Mouse (Mus musculus) gastrocnemius, adult 2 months (tissue): ENCODE data around the gene Snx3. TPM values are rescaled to one million over a fixed set of nuclear protein-coding genes. Genes with fewer than 3 reads are reported as not detected.

Experiments used
- DNase-seq: peaks from one replicate; pipeline ENCODE4 v3.0.0; 2022
- H3K27ac ChIP-seq: fragments of 200-600 bp; 2 replicates; pipeline ENCODE4 v1.8.1; 2022; ENCODE audit warnings: mild to moderate bottlenecking
- H3K4me3 ChIP-seq: fragments of 200-600 bp; 2 replicates; pipeline ENCODE4 v1.8.1; 2022; ENCODE audit warnings: mild to moderate bottlenecking, moderate library complexity
- CTCF ChIP-seq: fragments of 200-600 bp; IDR thresholded peaks from 2 replicates; pipeline ENCODE4 v1.8.1; 2022; ENCODE audit warnings: antibody characterized with exemption, mild to moderate bottlenecking, moderate library complexity
- intact Hi-C: fragments of 180-260 bp; cut with DNase I; formaldehyde crosslinking; loops from one replicate; pipeline ENCODE4 v1.15.1; 2025
- total RNA-seq, 2 experiments: library from RNA; stranded (reverse); gene quantifications; 2 replicates each; pipeline ENCODE4 v1.2.3; 2021

Snx3 gene
- total RNA-seq, 2 experiments from 2014 or later = 165 to 166 TPM

GRCm38 (mm10) chr10:42518363-42518762, 16.5 kb downstream of the Snx3 start:
- H3K27ac ChIP-seq = no peak overlapping the region
- intact Hi-C loops = no loop called here
- no peak for TF ChIP-seq CTCF
- DNase-seq = no peak
- no peak overlapping the region for H3K4me3 ChIP-seq

- no peak overlapping the region for H3K4me3 ChIP-seq
- intact Hi-C loops = no loop called here
- no peak for TF ChIP-seq CTCF
- no peak overlapping the region for H3K27ac ChIP-seq
- no peak for DNase-seq
Measured at GRCm38 (mm10) chr10:42521315-42521981, 19.6 kb downstream of the Snx3 start.

- peak; percentile 29; the same call in 1 of the 2 replicates for TF ChIP-seq CTCF
- Histone ChIP-seq H3K4me3 (no peak overlapping the region), H3K27ac (peak overlapping the region; percentile 29; the same call in 1 of the 2 replicates)
- no peak for DNase-seq
- intact Hi-C loops = no loop called here
Measured at GRCm38 (mm10) chr10:42522912-42523311, 21.1 kb downstream of the Snx3 start.

- intact Hi-C loops = no loop called here
- no peak for DNase-seq
- TF ChIP-seq CTCF = no peak
- Histone ChIP-seq H3K4me3 (no peak overlapping the region), H3K27ac (no peak overlapping the region)
Measured at GRCm38 (mm10) chr10:42523556-42524162, 21.8 kb downstream of the Snx3 start.

DNA sequence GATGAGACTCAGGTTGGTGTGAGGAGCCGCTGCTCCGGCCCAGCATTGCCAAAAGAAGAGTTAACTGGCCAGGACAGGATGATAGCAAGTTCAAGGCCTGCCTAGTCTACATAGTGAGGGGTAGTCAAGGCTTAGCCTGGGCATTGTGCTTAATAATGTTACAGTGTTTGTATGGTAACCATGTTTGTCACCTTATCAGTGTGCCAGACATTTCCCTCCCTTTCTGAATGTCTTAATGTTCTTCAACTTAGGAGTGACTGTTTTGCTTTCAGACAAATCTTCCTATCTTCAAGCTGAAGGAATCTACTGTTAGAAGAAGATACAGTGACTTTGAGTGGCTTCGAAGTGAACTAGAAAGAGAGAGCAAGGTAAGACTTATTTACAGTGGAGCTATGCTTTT, 23.9 kb downstream of the Snx3 start:
- Histone ChIP-seq H3K27ac (no peak overlapping the region), H3K4me3 (no peak overlapping the region)
- TF ChIP-seq CTCF = no peak
- no peak for DNase-seq
- intact Hi-C loops = loop anchor here (5.0 kb wide), 1 partner anchor 73 kb away; no protein-coding TSS in a partner anchor

DNA sequence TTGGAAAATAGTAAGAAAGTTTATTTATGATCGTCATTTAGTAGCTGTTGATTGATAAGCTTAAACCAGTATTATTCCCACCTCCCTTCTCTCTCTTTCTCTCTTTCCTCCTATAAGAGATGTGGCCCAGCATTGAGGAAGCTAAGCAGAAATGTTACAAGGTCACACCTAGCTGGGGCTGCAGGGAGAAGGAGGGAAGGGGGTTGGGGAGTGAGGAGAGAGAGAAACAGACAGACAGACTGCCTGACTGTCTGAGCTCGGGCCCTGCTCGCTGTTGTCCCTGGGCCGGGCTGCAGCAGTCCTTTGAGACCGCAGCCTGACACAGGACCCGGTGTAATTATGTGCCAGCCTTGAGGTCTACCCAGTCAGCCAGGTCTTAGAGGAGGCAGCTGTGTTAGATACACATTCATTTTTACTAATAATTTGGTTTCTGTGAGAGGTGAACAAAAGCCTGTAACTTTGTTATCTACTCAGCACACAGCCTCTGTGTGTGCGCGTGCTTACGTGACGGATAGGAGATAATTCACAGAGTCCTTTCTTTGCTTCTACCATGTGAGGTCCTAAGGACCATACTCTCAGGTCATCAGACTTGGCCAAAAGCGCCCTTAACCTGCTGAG, 32.1 kb downstream of the Snx3 start:
- intact Hi-C loops = no loop called here
- no peak for DNase-seq
- H3K27ac ChIP-seq = no peak overlapping the region
- no peak for TF ChIP-seq CTCF
- no peak overlapping the region for H3K4me3 ChIP-seq

DNA sequence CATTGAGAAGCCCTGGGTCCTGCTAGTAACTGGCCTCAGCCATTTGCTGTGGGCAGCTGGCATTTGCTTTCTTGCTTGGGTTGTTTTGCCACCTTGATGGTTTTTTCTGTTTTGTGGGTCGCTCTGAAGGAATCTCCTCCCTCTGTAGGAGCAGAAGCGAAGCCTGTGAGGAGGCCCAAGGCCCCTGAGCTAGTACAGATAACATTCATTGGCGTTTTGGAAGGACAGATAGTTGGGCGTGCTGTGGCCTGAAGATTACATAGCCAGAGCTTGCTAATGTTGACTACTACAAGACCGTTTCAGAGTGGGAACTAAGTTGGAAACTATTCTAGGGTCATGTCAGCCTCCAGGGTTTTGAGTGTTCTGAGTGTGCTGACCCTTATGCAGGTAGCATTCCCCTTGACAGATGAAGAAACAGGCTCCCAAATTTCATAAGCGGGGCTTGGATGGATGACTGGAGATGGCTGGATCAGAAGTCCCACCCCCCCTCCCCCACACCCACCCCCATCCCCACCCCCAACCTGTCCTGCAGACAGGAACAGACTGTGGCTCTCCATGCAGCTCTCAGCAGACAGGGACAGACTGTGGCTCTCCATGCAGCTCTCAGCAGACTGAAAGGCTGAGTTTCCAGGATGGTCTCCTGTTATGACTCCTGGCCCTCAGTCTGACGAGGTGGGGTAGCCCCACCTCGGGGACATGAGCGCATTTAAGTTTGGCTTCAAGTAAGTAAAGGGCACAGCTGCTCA, 35.9 kb downstream of the Snx3 start:
- intact Hi-C loops = no loop called here
- H3K4me3 ChIP-seq = no peak overlapping the region
- no peak for TF ChIP-seq CTCF
- DNase-seq = no peak
- H3K27ac ChIP-seq = no peak overlapping the region

- DNase-seq = no peak
- TF ChIP-seq CTCF = no peak
- intact Hi-C loops = no loop called here
- Histone ChIP-seq H3K27ac (no peak overlapping the region), H3K4me3 (no peak overlapping the region)
Measured at GRCm38 (mm10) chr10:42545707-42546503, 44.1 kb downstream of the Snx3 start.

DNA sequence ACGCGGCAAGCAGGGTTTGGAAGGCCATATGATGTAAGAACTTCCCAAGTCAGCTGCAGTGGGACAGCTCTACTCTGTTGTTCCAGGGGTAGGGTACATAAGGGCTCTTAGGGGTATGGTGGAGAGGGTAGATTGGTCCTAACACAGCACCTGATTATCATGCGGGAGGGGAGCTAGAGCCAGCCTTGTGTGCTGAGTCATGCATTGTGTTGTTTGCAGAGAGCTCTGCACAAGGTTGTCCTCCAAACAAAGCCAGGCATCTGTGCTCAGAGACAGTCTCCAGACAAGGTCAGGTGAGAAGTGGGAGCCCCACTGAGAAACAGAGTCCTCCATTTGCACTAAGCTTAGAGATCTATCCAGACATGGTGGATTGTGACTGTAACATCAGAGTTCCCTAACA, 44.7 kb downstream of the Snx3 start:
- no peak for DNase-seq
- intact Hi-C loops = no loop called here
- H3K4me3 ChIP-seq = no peak overlapping the region
- TF ChIP-seq CTCF = no peak
- H3K27ac ChIP-seq = no peak overlapping the region

DNA sequence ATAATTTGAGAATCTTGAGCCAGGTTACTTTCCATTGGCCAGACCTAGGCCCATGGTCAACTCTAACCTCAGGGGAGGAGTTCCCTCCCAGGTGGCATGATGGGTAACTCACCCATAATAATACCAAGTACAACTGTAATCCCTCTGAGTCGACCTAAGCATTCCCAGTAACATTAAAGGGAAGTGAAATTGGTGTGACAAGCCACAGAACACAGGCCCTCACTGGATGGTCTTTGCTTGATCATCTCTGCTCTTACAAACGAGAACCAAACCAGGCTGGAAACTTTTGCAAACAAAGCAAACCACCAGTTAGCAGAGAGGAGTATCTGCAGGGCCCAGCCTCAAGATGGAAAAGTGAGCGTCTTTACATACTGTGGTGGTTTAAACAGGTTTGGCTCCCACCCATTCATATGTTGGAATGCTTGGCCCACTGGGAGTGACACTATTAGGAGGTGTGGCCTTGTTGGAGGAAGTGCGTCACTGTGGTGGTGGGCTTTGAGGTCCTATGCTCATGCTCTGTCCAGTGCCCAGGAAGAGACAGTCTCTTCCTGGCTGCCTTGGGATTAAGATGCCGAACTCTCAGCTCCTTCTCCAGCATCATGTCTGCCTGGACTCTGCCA, 57.9 kb downstream of the Snx3 start:
- no peak overlapping the region for H3K4me3 ChIP-seq
- no peak overlapping the region for H3K27ac ChIP-seq
- TF ChIP-seq CTCF = no peak
- no peak for DNase-seq
- intact Hi-C loops = no loop called here

DNA sequence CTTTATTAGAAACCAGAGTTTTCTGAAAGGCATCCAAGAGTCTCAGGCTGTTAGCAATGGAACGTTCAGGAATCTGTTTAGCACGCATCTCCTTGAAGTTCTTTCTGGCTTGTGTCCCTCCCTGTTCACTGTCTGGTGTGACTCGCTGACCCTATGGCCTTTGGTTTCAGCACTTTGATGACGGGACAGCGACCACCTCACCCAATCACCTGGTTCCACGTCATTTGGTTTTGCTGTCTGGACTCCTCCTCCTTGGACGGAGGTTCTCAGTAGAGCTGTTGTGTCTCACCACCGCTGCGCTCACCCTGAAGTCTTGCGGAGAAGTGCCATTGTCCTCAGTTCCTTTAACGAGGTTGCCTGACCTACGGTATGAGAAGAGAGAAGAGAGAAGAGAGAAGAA, 60.4 kb downstream of the Snx3 start:
- no peak for DNase-seq
- intact Hi-C loops = no loop called here
- no peak overlapping the region for H3K4me3 ChIP-seq
- TF ChIP-seq CTCF = no peak
- H3K27ac ChIP-seq = no peak overlapping the region

DNA sequence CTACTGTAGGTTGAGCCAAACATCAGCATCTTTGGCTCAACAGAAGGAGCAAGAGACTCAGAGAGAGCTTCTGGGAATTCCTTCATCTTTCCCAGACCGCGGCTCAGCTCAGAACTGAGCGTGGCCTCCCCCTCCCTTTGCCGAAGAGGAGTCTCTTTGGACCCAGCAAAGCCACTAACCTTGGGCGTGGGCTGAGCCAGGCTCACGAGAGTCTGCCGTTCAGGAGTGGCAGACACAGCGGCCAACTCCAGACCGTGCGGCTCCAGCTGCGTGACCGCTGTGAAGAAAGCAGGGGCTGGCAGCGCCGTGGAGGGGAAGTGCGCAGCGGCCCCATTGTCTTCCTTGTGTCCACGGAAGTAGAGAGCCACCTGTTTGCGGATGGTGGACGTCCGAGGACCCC, 70.7 kb downstream of the Snx3 start:
- DNase-seq = no peak
- no peak overlapping the region for H3K27ac ChIP-seq
- H3K4me3 ChIP-seq = no peak overlapping the region
- intact Hi-C loops = no loop called here
- no peak for TF ChIP-seq CTCF
